ENCODE assay signal across 11 mouse cellular contexts in genomic region chr14:103630545-103630944, GRCm38 (mm10). TPM values are rescaled to one million over a fixed set of nuclear protein-coding genes. Genes with fewer than 3 reads are reported as not detected.
DNase-seq lines count a peak whose midpoint lies in the region; ATAC-seq and TF ChIP-seq lines count a peak whose summit lies in the region.
"Had no signal": no experiment of that assay in that cellular context is flagged by ENCODE, and none has a peak within 500 bp of the region (broad histone marks: within the 10 kb centered on the region; RNA-seq: fewer than 3 reads in every experiment).

No protein-coding gene starts in this region.

- ATAC-seq in forebrain, postnatal 0 days: peak; percentile 66
- ATAC-seq in forebrain, embryonic 11.5 days (replicated peaks; ENCODE audit: low FRiP score): no peak
- ATAC-seq in megakaryocyte, adult 5-6 weeks (ENCODE audit: poor library complexity, severe bottlenecking): peak; percentile 51; the same call in 1 of the 2 replicates
- ATAC-seq in intestine, embryonic 16.5 days: no peak

- TF ChIP-seq CTCF in forebrain, postnatal 0 days (IDR thresholded peaks at IDR 0.05; ENCODE audit: low read depth): peak; percentile 56

- H3K4me3 ChIP-seq in forebrain, postnatal 0 days (ENCODE audit: low read depth, low read length): no peak overlapping the region
- H3K4me3 ChIP-seq in forebrain, embryonic 11.5 days (ENCODE audit: low read depth, low read length): no peak overlapping the region
- no peak overlapping the region for H3K4me3 ChIP-seq in intestine, embryonic 16.5 days (ENCODE audit: low read length)

- 78% methylated on average over 8 of the region's 8 CpGs for WGBS in forebrain, postnatal 0 days
- 86% methylated on average over 8 of the region's 8 CpGs for WGBS in forebrain, embryonic 11.5 days
- WGBS in intestine, embryonic 16.5 days: 82% methylated on average over 8 of the region's 8 CpGs

- no peak overlapping the region; the same call in 1 of the 2 replicates for H3K27ac ChIP-seq in forebrain, postnatal 0 days (ENCODE audit: low read depth, low read length)
- no peak overlapping the region for H3K27ac ChIP-seq in forebrain, embryonic 11.5 days (ENCODE audit: low read depth, low read length)
- no peak overlapping the region for H3K27ac ChIP-seq in intestine, embryonic 16.5 days (ENCODE audit: low read length)

- H3K4me1 ChIP-seq in forebrain, postnatal 0 days (ENCODE audit: insufficient read depth): no peaks in the 10 kb centered on the region
- no peaks in the 10 kb centered on the region for H3K4me1 ChIP-seq in forebrain, embryonic 11.5 days (replicated peaks; ENCODE audit: control insufficient read depth, insufficient read depth, low read length)
- H3K4me1 ChIP-seq in intestine, embryonic 16.5 days (ENCODE audit: control insufficient read depth, insufficient read depth, low read length): no peaks in the 10 kb centered on the region

- no peak overlapping the region; the same call in 1 of the 2 replicates for H3K4me2 ChIP-seq in forebrain, postnatal 0 days (ENCODE audit: low read depth)
- H3K4me2 ChIP-seq in forebrain, embryonic 11.5 days (ENCODE audit: low read depth, low read length, severe bottlenecking): no peak overlapping the region
- no peak overlapping the region for H3K4me2 ChIP-seq in intestine, embryonic 16.5 days (ENCODE audit: low read depth, low read length)

- H3K36me3 ChIP-seq in forebrain, postnatal 0 days (ENCODE audit: insufficient read depth): no peaks in the 10 kb centered on the region
- H3K36me3 ChIP-seq in forebrain, embryonic 11.5 days (ENCODE audit: control insufficient read depth, insufficient read depth, low read length): no peaks in the 10 kb centered on the region
- no peaks in the 10 kb centered on the region for H3K36me3 ChIP-seq in intestine, embryonic 16.5 days (ENCODE audit: control insufficient read depth, insufficient read depth, low read length)

- H3K9ac ChIP-seq in forebrain, postnatal 0 days: no peak overlapping the region
- no peak overlapping the region for H3K9ac ChIP-seq in forebrain, embryonic 11.5 days (ENCODE audit: low read length)
- no peak overlapping the region for H3K9ac ChIP-seq in intestine, embryonic 16.5 days (ENCODE audit: low read depth, low read length)

- H3K27me3 ChIP-seq in forebrain, postnatal 0 days (ENCODE audit: insufficient read depth, low read length): no peaks in the 10 kb centered on the region
- no peaks in the 10 kb centered on the region for H3K27me3 ChIP-seq in forebrain, embryonic 11.5 days (ENCODE audit: control insufficient read depth, insufficient read depth, low read length)
- H3K27me3 ChIP-seq in intestine, embryonic 16.5 days (replicated peaks; ENCODE audit: control insufficient read depth, insufficient read depth, low read length): no peaks in the 10 kb centered on the region

- 0 out of 2 replicates have a peak, but pooled peaks cover 3% of the 10 kb centered on the region for H3K9me3 ChIP-seq in forebrain, postnatal 0 days (ENCODE audit: low read length)
- no peaks in the 10 kb centered on the region for H3K9me3 ChIP-seq in forebrain, embryonic 11.5 days (ENCODE audit: control insufficient read depth, low read length)
- H3K9me3 ChIP-seq in intestine, embryonic 16.5 days (ENCODE audit: control insufficient read depth, low read length): no peaks in the 10 kb centered on the region

- peak; percentile 59 for DNase-seq in forebrain, postnatal 0 days
- DNase-seq in forebrain, embryonic 11.5 days (ENCODE audit: low spot score): no peak
- DNase-seq in spleen, postnatal 4 days (ENCODE audit: low spot score in 2 of 2): peak; percentile 17 to 67
- DNase-seq in spleen, adult 12 weeks (ENCODE audit: low spot score): no peak
- no peak for DNase-seq in embryo, embryonic 9.5 days (ENCODE audit: extremely low spot score)
- DNase-seq in gastrocnemius, adult 8-10 months (ENCODE audit: low spot score in 2 of 2): no peak
- DNase-seq: cerebellum, adult 9-10 months; heart, adult 18-20 months; kidney, postnatal 14 days had no signal

RNA-seq across cellular contexts. Expression of gene Slain1, which starts 19.5 kb away (rescaled TPM):
- 100 and 104 TPM in 2 replicates for total RNA-seq in forebrain, postnatal 0 days (2014; rRNA removed)
- 42.6 and 44.2 TPM in 2 replicates for polyA plus RNA-seq in forebrain, postnatal 0 days (2015; fragmentation: Nextera tagmentation; extraction: Ambion mirVana)
- 17.1 and 23.2 TPM in 2 replicates for polyA plus RNA-seq in forebrain, embryonic 11.5 days (2014; fragmentation: Nextera tagmentation; extraction: Ambion mirVana)
- 5.0 and 8.2 TPM in 2 replicates for total RNA-seq in megakaryocyte, adult 5-6 weeks (2015)
- total RNA-seq in megakaryocyte, adult 5-6 weeks (2017): 3.0 and 3.5 TPM in 2 replicates
- total RNA-seq in gastrocnemius, adult 8-10 months (2022): not detected
- 0.57 and 0.71 TPM in 2 replicates for polyA plus RNA-seq in intestine, embryonic 16.5 days (2015; fragmentation: Nextera tagmentation; extraction: Ambion mirVana)

Comparison
In these comparisons a context has a peak if more than half of its experiments do, and no peak if none do; other contexts are left out.
1. ATAC-seq: peak in forebrain, postnatal 0 days (single experiment) and megakaryocyte, adult 5-6 weeks (single experiment); none in forebrain, embryonic 11.5 days (single experiment) and intestine, embryonic 16.5 days (single experiment).
2. DNase-seq: peak in forebrain, postnatal 0 days (single experiment) and spleen, postnatal 4 days (2 of 2); none in forebrain, embryonic 11.5 days (single experiment), spleen, adult 12 weeks (single experiment), embryo, embryonic 9.5 days (single experiment) and gastrocnemius, adult 8-10 months (0 of 2).
3. RNA of gene Slain1, which starts 19.5 kb away (total RNA-seq): 100 to 104 TPM in forebrain, postnatal 0 days; 3.0 to 8.2 TPM in megakaryocyte, adult 5-6 weeks and not detected in gastrocnemius, adult 8-10 months; every median in the first group is over 10 times any median in the second.